Mouse (Mus musculus) liver, embryonic 14.5 days (tissue): Measurements from ENCODE around the gene Kat2b. TPM values are rescaled to one million over a fixed set of nuclear protein-coding genes. Genes with fewer than 3 reads are reported as not detected.
"Not testable (repeated sequence)": the region's sequence is repeated elsewhere in the genome, so short reads cannot be mapped to it uniquely, and the experiment has no call there.

Source experiments
- ATAC-seq: fragments of 200-750 bp; cut with Nextera tagmentation; 2 replicates; pipeline ENCODE4 v1.8.0; 2017; ENCODE audit warnings: moderate number of reproducible peaks, mild to moderate bottlenecking, moderate library complexity; ENCODE audit not compliant: insufficient read depth
- DNase-seq, 3 experiments: peaks; one replicate each; pipeline ENCODE4 v3.0.0-alpha.2; 2012 to 2013; ENCODE audit warnings: low read depth in 3 of 3, low spot score in 3 of 3
- H3K27ac ChIP-seq: fragments of 300-500 bp; sonication (generic); 2 replicates; pipeline ENCODE4 v1.5.1; 2014; ENCODE audit warnings: moderate library complexity, mild to moderate bottlenecking, control low read depth, inconsistent platforms
- H3K27me3 ChIP-seq: fragments of 300-500 bp; sonication (generic); 2 replicates; pipeline ENCODE4 v1.6.1; 2014; ENCODE audit warnings: mild to moderate bottlenecking, low read length, moderate library complexity; ENCODE audit not compliant: control insufficient read depth, insufficient read depth
- H3K36me3 ChIP-seq: fragments of 300-500 bp; sonication (generic); replicated peaks from 2 replicates; pipeline ENCODE4 v1.6.1; 2014; ENCODE audit warnings: low read depth; ENCODE audit not compliant: control insufficient read depth, insufficient read depth
- H3K4me1 ChIP-seq, 2 experiments: fragments of 200-500 bp in 1 of 2; fragments of 300-500 bp in 1 of 2; sonication (generic) in 1 of 2; replicated peaks; 2 replicates each; pipeline ENCODE4 v1.6.1; 2012 to 2014; ENCODE audit warnings: antibody characterized with exemption in 1 of 2, inconsistent platforms in 1 of 2, low read length in 1 of 2; ENCODE audit not compliant: control insufficient read depth in 2 of 2, insufficient read depth in 2 of 2
- H3K4me2 ChIP-seq: fragments of 300-500 bp; sonication (generic); 2 replicates; pipeline ENCODE4 v1.6.1; 2014; ENCODE audit warnings: low read depth, mild to moderate bottlenecking, control low read depth, moderate library complexity
- H3K4me3 ChIP-seq, 2 experiments: fragments of 200-500 bp in 1 of 2; fragments of 300-500 bp in 1 of 2; sonication (generic) in 1 of 2; 2 replicates each; pipeline ENCODE4 v1.5.1; 2012 to 2014; ENCODE audit warnings: low read depth in 2 of 2, low read length in 2 of 2, mild to moderate bottlenecking in 2 of 2, control low read depth in 1 of 2, inconsistent platforms in 1 of 2, moderate library complexity in 1 of 2; ENCODE audit not compliant: insufficient read depth in 1 of 2
- H3K9ac ChIP-seq: fragments of 300-500 bp; sonication (generic); replicated peaks from 2 replicates; pipeline ENCODE4 v1.6.1; 2014; ENCODE audit warnings: mild to moderate bottlenecking, control low read depth, moderate library complexity
- H3K9me3 ChIP-seq: fragments of 300-500 bp; sonication (generic); 2 replicates; pipeline ENCODE4 v1.6.1; 2016; ENCODE audit warnings: low read length, mixed read lengths; ENCODE audit not compliant: control insufficient read depth
- CTCF ChIP-seq: IDR thresholded peaks from 2 replicates; pipeline ENCODE4 v1.5.1; 2016; ENCODE audit warnings: antibody characterized with exemption, low read depth, control low read depth
- EP300 ChIP-seq: IDR thresholded peaks from 2 replicates; pipeline ENCODE4 v1.6.1; 2016; ENCODE audit warnings: antibody characterized with exemption, low read depth
- WGBS: fragments of 180-500 bp; shearing (Covaris S2); extraction: QIAGEN DNeasy Blood & Tissue Kit; methylation state at CpG from one replicate; pipeline ENCODE4 v1.1.7; 2014; ENCODE audit not compliant: insufficient replicate concordance; 5-methylcytosine and 5-hydroxymethylcytosine counted together
- polyA plus RNA-seq, 2 experiments: library from polyadenylated mRNA; depleted of rRNA in 1 of 2; stranded (reverse) in 1 of 2; unstranded in 1 of 2; fragments of >200 nt; fragmentation: Nextera tagmentation in 1 of 2; extraction: Ambion mirVana in 1 of 2; gene quantifications; 2 replicates each; pipeline versions ENCODE4 v1.2.1 to v1.2.3; 2012 to 2014

Gene Kat2b
- polyA plus RNA-seq, 2 experiments, result 6.0 to 7.5 TPM

DNA sequence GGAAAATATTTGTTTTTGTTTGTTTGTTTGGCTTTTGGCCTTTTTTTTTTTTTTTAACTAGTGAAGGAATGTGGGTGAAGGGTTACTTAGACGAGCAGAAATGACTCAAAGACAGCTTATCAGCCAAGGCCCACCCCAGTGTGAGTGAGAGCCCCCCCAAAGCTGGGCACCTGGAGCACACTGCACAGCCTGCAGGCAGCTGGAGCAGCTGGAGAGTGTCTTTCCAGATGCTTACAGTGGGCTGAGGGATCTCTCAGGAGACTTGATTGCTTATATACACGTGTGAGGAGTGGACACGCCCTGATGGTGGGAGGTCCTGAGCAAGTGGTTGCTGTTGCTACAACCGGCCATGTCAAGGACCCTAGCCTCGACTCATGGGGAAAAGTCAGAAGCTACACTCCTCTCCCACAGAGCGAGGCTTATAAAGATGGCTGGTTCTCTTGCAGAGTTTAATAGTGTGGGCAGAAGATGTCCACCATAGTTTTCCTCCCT lies 89.8 kb downstream of the Kat2b start:
- no peak overlapping the region for H3K27ac ChIP-seq
- H3K27me3 ChIP-seq, result no peaks in the 10 kb centered on the region
- no peak overlapping the region for H3K4me3 ChIP-seq
- ATAC-seq (no peak), DNase-seq (no peak)
- H3K9me3 ChIP-seq, result no peaks in the 10 kb centered on the region
- TF ChIP-seq EP300, result no peak
- TF ChIP-seq CTCF, result no peak
- WGBS, result 50% methylated on average over 6 of the region's 6 CpGs
- no peaks in the 10 kb centered on the region for H3K4me1 ChIP-seq
- peaks cover 8% of the 10 kb centered on the region for H3K36me3 ChIP-seq
- H3K4me2 ChIP-seq, result no peak overlapping the region
- no peak overlapping the region for H3K9ac ChIP-seq

GRCm38 (mm10) chr17:53657391-53657790 lies 90.7 kb downstream of the Kat2b start:
- not testable (repeated sequence) for H3K9me3 ChIP-seq, H3K9ac ChIP-seq, H3K4me1 ChIP-seq, H3K27ac ChIP-seq, H3K27me3 ChIP-seq, H3K4me3 ChIP-seq, DNase-seq, ATAC-seq, H3K36me3 ChIP-seq, H3K4me2 ChIP-seq
- TF ChIP-seq CTCF, result peak; percentile 77
- 62% methylated on average over 2 of the region's 2 CpGs for WGBS

- H3K36me3 ChIP-seq, result peaks cover 5% of the 10 kb centered on the region
- TF ChIP-seq EP300 (no peak), CTCF (no peak)
- no peaks in the 10 kb centered on the region for H3K9me3 ChIP-seq
- no peak overlapping the region for H3K4me2 ChIP-seq
- no peaks in the 10 kb centered on the region for H3K27me3 ChIP-seq
- DNase-seq, result no peak
- WGBS, result 74% methylated on average over 2 of the region's 2 CpGs
- no peak overlapping the region for H3K27ac ChIP-seq
- no peak overlapping the region for H3K4me3 ChIP-seq
- no peaks in the 10 kb centered on the region for H3K4me1 ChIP-seq
- ATAC-seq, result no peak
- H3K9ac ChIP-seq, result no peak overlapping the region
These were observed 92.0 kb downstream of the Kat2b start for GRCm38 (mm10) chr17:53658668-53659067.

DNA sequence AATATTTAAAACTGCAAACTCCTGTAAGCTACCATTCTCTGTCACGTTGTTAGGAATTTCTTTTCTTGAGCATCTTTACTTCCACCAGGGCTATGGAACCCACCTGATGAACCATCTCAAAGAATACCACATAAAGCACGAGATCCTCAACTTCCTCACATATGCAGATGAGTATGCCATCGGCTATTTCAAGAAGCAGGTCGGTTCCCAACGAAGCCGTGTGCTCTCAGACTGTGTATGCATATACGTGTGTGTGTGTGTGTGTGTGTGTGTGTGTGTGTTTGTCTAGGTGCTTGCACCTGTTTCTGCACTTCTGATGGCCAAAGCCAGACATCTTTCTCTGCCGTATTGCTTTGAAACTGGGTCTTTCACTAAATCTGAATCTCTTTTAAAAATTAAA lies 92.6 kb downstream of the Kat2b start:
- Histone ChIP-seq H3K9ac (no peak overlapping the region), H3K27ac (no peak overlapping the region), H3K4me3 (no peak overlapping the region), H3K4me2 (no peak overlapping the region), H3K27me3 (no peaks in the 10 kb centered on the region), H3K9me3 (no peaks in the 10 kb centered on the region), H3K4me1 (no peaks in the 10 kb centered on the region), H3K36me3 (peaks cover 5% of the 10 kb centered on the region)
- DNase-seq, result no peak
- TF ChIP-seq CTCF (no peak), EP300 (no peak)
- 76% methylated on average over 8 of the region's 8 CpGs for WGBS
- no peak for ATAC-seq

DNA sequence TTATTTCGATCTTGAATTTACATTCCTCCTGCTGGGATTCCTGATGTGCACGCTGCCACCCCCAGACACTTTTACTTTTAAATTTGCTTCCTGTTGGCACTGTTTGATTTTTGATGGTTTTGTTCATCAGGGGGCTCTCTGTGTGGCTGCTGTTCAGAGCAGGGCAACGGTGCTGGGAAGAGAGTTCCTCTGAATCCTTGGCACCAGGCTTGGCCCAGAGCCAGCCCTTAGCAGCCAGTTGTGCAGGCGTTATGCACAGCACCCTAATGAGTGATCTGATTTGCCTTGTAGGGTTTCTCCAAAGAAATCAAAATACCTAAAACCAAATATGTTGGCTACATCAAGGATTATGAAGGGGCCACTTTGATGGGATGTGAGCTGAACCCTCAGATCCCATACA lies 93.1 kb downstream of the Kat2b start:
- no peak for DNase-seq
- no peak overlapping the region for H3K4me3 ChIP-seq
- TF ChIP-seq EP300 (no peak), CTCF (no peak)
- H3K4me1 ChIP-seq, result no peaks in the 10 kb centered on the region
- ATAC-seq, result no peak
- WGBS, result 78% methylated on average over 4 of the region's 4 CpGs
- no peak overlapping the region for H3K9ac ChIP-seq
- no peaks in the 10 kb centered on the region for H3K27me3 ChIP-seq
- H3K4me2 ChIP-seq, result no peak overlapping the region
- H3K27ac ChIP-seq, result no peak overlapping the region
- H3K36me3 ChIP-seq, result peaks cover 5% of the 10 kb centered on the region
- H3K9me3 ChIP-seq, result no peaks in the 10 kb centered on the region
